Mouse (Mus musculus) hindbrain, embryonic 16.5 days (tissue): ENCODE results near the gene Catsperb. TPM values are rescaled to one million over a fixed set of nuclear protein-coding genes. Genes with fewer than 3 reads are reported as not detected.

Source experiments
- microRNA-seq: library from miRNA; unstranded; fragments of <30 nt; microRNA quantifications from one replicate; pipeline ENCODE4, GENCODE M21; 2017
- polyA plus RNA-seq: library from polyadenylated mRNA; unstranded; fragments of >200 nt; fragmentation: Nextera tagmentation; extraction: Ambion mirVana; gene quantifications from 2 replicates; pipeline ENCODE4 v1.2.1, GENCODE M21; 2015

Catsperb gene
- polyA plus RNA-seq, 1 experiment from 2014 or later, result not detected

Small RNA genes within 50 kb of the gene (microRNA-seq; reads per million reads assigned to microRNA genes)
- not detected for gene Gm24542
